Mouse (Mus musculus) embryonic fibroblast, embryonic 13.5 days (primary cell): ENCODE measurements around the gene Cfap73.

ENCODE experiments used
- CTCF ChIP-seq: IDR thresholded peaks from 2 replicates; pipeline ENCODE4 v1.5.1; 2011; ENCODE audit warnings: mild to moderate bottlenecking, control low read depth, low read length, moderate library complexity, borderline replicate concordance; ENCODE audit not compliant: insufficient read depth
- POLR2A ChIP-seq: IDR thresholded peaks from 2 replicates; pipeline ENCODE4 v1.6.1; 2011; ENCODE audit warnings: low read depth, mild to moderate bottlenecking, control low read depth, low read length, moderate library complexity

DNA sequence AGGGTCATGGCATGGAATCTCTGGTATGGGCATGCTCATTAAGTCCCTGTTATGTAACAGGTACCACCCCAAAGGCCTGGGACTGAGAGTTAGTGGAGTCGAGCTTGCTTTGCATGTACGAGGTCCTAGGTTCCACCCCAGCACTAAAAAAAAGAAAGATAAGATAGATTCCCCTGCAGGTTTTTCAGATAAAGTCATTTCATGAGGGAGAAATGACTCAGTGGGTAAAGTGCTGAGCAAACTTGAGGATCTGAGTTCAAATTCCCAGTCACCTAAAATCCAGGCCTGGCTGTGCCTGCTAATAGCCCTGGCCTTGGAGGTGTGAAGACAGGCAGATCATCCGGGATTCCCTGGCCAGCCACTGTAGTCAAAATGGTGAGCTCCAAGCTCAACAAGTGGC is 37.8 kb upstream of the Cfap73 start:
- TF ChIP-seq POLR2A (no peak), CTCF (no peak)
